Mouse (Mus musculus) cerebellum, adult 11 months (tissue): ENCODE data around the gene Gm28576.
"Not testable (repeated sequence)": the region's sequence is repeated elsewhere in the genome, so short reads cannot be mapped to it uniquely, and the experiment has no call there.

ENCODE experiments used
- DNase-seq: peaks from one replicate; pipeline ENCODE4 v3.0.0; 2022

The Gm28576 gene

DNA sequence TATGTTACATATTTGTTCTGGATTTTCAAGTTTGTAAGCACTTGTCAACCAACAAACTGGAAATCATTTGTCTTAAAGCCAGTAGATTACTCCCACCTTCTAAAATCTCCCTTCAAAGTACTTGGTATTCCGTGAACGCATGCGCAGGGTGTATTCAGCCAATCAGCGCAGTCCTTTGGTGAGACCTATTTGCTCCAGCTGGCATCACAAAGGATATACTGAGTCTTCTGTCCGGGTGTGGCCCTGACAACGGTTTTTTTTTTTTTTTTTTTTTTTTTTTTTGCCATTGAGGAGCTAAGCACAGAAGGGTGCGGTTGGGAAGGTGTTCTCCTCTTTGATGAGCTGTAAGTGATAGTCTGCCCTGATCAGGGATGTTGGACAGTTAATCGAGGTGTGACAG is at the start of gene Gm28576:
Gene Gm28576 (plus strand): TSS at position 301 of the 400 bp plus-strand sequence.
- not testable (repeated sequence) for DNase-seq
